Mouse (Mus musculus): ENCODE data around the gene Nprl2.

DNA sequence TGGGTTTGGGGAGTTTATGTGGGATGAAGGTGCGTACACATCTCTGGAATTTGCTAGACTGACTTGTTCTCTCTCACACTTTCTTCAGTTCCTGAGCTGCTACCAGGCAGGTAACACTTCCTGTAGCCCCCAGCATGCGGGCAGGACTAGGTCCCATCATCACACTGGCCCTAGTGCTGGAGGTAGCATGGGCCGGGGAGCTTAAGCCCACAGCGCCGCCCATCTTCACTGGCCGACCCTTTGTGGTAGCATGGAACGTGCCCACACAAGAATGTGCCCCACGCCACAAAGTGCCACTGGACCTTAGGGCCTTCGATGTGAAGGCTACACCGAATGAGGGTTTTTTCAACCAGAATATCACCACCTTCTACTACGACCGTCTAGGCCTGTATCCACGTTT, 28.0 kb downstream of the Nprl2 start:
- TF ChIP-seq EP300 (IDR thresholded peaks at IDR 0.05; ENCODE audit: insufficient read depth, low read depth, low read length), result no peak
- TF ChIP-seq CTCF (IDR thresholded peaks at IDR 0.05), result no peak
